Mouse (Mus musculus): ENCODE measurements around the gene Slc4a1.

GRCm38 (mm10) chr11:102372936-102373335 is 6.9 kb upstream of the Slc4a1 start:
- TF ChIP-seq POLR2A (IDR thresholded peaks at IDR 0.05; ENCODE audit: borderline replicate concordance, insufficient read depth, low read length) (no peak), CTCF (IDR thresholded peaks at IDR 0.05; ENCODE audit: borderline replicate concordance, insufficient read depth, low read depth, low read length) (no peak)
